19 mouse cellular contexts compared by ENCODE assay signal in the genomic region with DNA sequence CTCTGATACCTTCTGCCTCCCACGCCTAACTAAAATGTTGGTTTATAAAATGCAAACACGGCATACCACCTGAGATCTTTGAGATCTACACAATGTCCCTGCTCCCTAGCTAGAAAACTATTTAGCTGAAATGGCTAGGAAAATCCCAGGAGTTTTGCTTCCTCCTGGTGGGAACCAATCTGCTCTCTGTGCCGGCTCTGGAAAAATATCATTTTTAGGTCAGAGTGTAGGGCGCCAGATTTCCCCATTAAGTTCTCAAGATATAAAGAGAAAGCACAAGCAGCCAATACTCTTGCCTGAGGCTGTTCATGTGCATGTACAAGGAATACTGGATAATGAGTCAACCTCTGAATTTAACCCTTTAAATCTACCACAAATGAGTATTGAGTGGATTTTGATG.
DNase-seq lines count a peak whose midpoint lies in the region; TF ChIP-seq lines count a peak whose summit lies in the region.
"Had no signal": no experiment of that assay in that cellular context is flagged by ENCODE, and none has a peak within 500 bp of the region (broad histone marks: within the 10 kb centered on the region; RNA-seq: fewer than 3 reads in every experiment).

No protein-coding gene starts in this region.

- no peak overlapping the region for H3K4me3 ChIP-seq in cerebellum, adult 2 months (replicated peaks; ENCODE audit: insufficient read depth, low read depth, low read length)
- H3K4me3 ChIP-seq: embryonic facial prominence, embryonic 10.5 days; forebrain, embryonic 13.5 days; heart, embryonic 10.5 days; hindbrain, embryonic 12.5 days had no signal

- peaks cover 8% of the 10 kb centered on the region; the same call in 1 of the 2 replicates for H3K4me1 ChIP-seq in cerebellum, adult 2 months (ENCODE audit: control insufficient read depth, insufficient read depth, low read length)
- H3K4me1 ChIP-seq: embryonic facial prominence, embryonic 10.5 days; forebrain, embryonic 13.5 days; heart, embryonic 10.5 days; hindbrain, embryonic 12.5 days had no signal

- peak overlapping the region; percentile 30; the same call in 1 of the 2 replicates for H3K27ac ChIP-seq in cerebellum, adult 2 months (ENCODE audit: insufficient read depth, low read length)
- H3K27ac ChIP-seq: embryonic facial prominence, embryonic 10.5 days; forebrain, embryonic 13.5 days; heart, embryonic 10.5 days; hindbrain, embryonic 12.5 days; hindbrain, postnatal 0 days had no signal

- 18% methylated on average over 4 of the region's 4 CpGs for WGBS in cerebellum, adult 2 months

- DNase-seq in 3T3-L1 (ENCODE audit: low read depth, low spot score), result peak; percentile 3
- peak; percentile 11 for DNase-seq in brain, embryonic 14.5 days (ENCODE audit: low read depth)
- peak in 1 of 2 experiments; percentile 56 for DNase-seq in cerebellum, adult 2 months
- peak; percentile 16 to 30 for DNase-seq in cerebellum, postnatal 25 days
- no peak for DNase-seq in urinary bladder, postnatal 25 days (ENCODE audit: low spot score)
- DNase-seq in adrenal gland, postnatal 4 days (ENCODE audit: low spot score in 2 of 2), result no peak
- DNase-seq: adrenal gland, adult 2 months; adrenal gland, postnatal 25 days; forebrain, postnatal 0 days; gastrocnemius, postnatal 36 days; heart, adult 18-20 months; heart, postnatal 10 days; heart, postnatal 4 days; kidney, adult 11 months had no signal

- TF ChIP-seq POLR2A in brain, embryonic 14.5 days (IDR thresholded peaks at IDR 0.05; ENCODE audit: borderline replicate concordance, extremely low read depth, insufficient read depth, insufficient read length, poor library complexity, severe bottlenecking), result no peak
- no peak for TF ChIP-seq POLR2A in cerebellum, adult 2 months (IDR thresholded peaks at IDR 0.05; ENCODE audit: borderline replicate concordance, insufficient read depth, low read length)

- H3K27me3 ChIP-seq in cerebellum, adult 2 months (ENCODE audit: control insufficient read depth, insufficient read depth, low read length), result no peaks in the 10 kb centered on the region
- H3K27me3 ChIP-seq: forebrain, embryonic 13.5 days; hindbrain, embryonic 12.5 days had no signal

- TF ChIP-seq CTCF in brain, embryonic 14.5 days (IDR thresholded peaks at IDR 0.05; ENCODE audit: borderline replicate concordance, extremely low read depth, insufficient read depth, insufficient read length), result no peak
- no peak for TF ChIP-seq CTCF in cerebellum, adult 2 months (IDR thresholded peaks at IDR 0.05; ENCODE audit: borderline replicate concordance, insufficient read depth, low read depth, low read length)

Comparison
In these comparisons a context has a peak if more than half of its experiments do, and no peak if none do; other contexts are left out.
1. DNase-seq: peak in 3T3-L1 (single experiment), brain, embryonic 14.5 days (single experiment) and cerebellum, postnatal 25 days (2 of 2); none in urinary bladder, postnatal 25 days (single experiment) and adrenal gland, postnatal 4 days (0 of 2).